Mouse (Mus musculus) naive thymus-derived CD4-positive, alpha-beta T cell, adult 2 months (primary cell): Measurements from ENCODE around the gene Tcl1.
"Not testable (repeated sequence)": the region's sequence is repeated elsewhere in the genome, so short reads cannot be mapped to it uniquely, and the experiment has no call there.

Source experiments
- DNase-seq: peaks from one replicate; pipeline ENCODE4 v3.0.0-alpha.2; 2011; ENCODE audit warnings: low read depth

The Tcl1 gene

DNA sequence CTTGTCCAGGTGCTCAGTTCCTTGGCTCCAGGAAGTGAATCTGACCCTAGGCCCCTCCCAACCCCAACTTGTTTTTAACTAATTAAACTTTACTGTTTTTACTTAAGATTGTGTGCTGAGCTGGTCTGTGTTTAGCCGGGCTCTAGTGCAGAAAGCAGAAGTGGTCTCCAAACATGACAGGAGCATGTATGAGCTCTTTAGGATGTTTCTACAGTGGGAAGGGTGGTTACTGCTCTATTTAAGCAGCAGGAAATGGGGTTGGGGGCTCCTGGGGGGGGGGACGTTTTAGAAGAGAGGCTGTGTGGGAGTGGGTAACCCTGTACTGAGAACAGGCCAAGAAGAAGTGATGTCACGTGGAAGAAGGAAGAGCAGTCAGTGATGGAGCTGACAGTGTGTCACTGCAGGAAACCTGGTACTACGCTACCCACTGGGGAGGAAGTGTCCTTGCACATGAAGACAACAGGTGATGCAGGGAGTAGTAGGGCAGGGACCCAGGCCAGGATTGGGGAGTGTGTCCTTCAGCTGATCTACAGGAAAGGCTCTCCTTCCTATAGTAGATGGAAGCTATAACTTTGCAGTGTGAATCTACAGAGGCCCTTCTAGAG lies 41.5 kb downstream of the Tcl1 start:
- not testable (repeated sequence) for DNase-seq

DNA sequence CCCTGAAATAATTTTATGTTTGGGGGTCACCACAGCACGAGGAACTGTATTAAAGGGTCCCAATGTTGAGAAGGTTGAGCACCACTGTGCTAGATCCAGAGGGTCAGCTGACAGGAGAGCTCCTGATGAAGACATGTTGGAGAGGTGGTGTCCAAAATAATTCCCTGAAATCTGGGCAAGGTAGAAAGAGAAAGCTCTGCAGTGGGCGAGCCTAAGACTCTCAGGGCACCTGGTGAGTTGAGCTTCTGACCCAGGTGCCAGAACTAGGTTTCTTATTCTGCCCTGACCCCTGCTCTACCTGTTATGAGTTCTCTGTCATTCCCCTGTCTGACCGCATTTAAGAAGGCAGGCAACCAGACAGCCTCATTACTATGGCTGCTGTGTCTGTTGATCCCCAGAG lies 46.5 kb downstream of the Tcl1 start, which contains the start of gene Tcl1b5:
TSS of gene Tcl1b5 (plus strand) at position 301 of the 400 bp plus-strand sequence.
- DNase-seq: not testable (repeated sequence)

- DNase-seq: not testable (repeated sequence)
Measured at GRCm38 (mm10) chr12:105174318-105174717, 48.3 kb downstream of the Tcl1 start.

GRCm38 (mm10) chr12:105173366-105173765 lies 49.2 kb downstream of the Tcl1 start:
- DNase-seq: no peak
